Mouse (Mus musculus) telencephalon, adult 2 months (tissue): ENCODE results near the gene Plpp2.

Experiments used
- DNase-seq: peaks from one replicate; pipeline ENCODE4 v3.0.0-alpha.2; 2011; ENCODE audit warnings: low read depth, low spot score

Plpp2 gene

DNA sequence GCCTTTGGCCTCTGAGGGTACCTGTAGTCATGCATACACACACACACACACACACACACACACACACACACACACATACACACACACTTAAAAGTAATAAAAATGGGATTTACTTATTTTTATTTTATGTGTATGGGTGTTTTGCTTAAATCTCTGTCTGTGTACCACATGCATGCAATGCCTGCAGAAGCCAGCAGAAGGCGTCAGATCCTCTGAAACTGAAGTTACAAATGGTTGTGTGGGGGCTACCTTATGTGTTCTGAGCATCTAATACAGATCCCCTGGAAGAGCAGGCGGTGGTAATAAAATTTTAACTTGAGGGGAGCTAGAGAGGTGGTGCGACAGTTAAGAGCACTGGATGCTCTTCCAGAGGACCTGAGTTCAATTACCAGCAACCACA lies 5.5 kb downstream of the Plpp2 start:
- no peak for DNase-seq

DNA sequence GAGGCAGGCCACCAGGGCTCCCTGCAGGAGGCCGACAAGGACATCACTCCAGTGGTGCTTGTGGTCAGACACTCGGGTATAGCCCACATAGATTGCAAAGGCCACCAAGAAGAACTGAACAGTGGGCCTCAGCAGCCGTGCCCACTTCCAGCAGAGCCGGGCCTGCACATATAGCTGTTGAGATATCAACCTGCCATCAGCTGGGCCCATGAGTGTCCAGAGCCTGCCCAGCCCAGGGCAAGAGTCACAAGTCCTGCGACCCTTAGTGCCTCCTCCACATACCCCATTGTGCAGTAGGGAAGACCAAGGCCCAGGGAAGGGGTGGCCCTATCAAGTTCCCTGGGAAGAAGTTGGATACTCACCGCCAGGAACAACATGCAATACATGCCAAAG lies 6.1 kb downstream of the Plpp2 start:
- DNase-seq = no peak

DNA sequence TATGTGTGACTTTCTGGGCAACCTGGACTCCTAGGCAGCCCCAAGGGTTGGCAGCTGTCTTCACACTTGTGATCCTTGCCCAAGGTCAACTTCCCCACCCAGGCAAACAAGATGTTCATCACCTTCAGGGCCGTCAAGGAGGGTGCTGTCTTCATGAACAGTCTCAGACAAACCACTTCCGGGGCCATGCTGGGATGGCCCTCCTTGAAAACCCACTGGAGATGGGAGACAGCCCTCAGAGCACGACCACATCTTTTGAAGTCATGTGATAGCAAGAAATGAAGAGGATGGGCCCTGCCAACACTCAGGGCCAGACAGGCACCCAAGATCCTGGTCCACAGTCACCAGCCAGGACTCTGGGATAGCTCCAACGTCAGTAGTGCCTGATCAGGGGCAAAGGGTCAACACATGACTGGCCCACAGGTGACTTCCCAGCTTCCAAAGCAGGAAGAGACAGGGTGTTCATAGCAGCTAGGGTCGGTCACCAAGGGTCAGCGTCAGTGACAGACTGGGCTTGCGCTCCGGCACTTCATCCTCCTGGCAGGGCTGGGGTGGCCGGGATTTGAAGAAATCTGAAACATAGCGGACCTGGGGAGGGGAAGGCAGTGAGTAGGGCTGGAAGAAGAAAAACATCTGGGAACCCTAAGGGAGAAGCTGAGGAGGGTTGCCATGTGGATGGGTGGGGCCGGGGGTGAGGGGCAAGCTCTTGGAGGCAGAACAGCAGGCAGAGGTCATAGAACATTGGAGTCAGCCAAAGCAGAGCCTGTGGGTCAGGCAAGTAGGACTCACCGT lies 6.7 kb downstream of the Plpp2 start:
- no peak for DNase-seq

DNA sequence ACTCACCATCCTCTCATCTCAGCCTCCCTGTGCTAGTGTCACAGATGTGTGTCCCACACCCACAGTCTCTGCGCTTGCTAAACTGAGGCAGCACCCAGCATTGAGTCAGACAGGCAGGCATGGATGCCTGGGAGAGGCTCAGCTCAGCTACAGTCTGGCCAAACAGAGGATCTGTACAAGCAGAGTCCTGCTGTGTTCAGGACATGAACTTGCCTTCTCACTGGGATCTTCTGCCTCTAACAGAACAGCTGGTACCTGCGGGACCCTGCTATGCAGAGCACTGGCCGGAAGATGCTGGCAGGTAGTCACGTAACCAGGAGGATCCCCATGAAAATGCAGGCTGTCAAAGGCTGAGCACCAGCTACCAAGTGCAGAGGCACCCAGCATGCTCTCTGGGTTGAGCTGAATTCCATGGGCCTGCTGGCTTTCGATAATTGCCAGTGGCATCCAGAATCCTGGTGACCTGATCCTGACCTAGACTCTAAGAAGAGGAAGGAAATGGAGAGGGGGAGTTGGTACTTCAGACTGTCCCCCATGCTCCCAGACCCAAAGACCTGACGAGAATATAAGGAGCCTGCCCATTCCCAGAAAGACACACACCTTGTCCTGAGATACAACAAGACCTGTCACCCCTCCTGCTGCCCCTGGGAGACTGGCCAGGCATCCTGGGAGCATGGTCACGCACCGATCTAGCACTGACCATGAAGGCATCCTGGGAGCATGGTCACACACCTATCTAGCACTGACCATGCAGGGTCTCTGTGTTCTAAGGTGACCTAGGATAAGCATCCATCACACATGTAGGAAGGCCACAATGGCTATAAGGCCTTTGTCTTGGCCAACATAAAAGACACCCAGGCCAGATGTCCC lies 7.9 kb downstream of the Plpp2 start:
- no peak for DNase-seq

DNA sequence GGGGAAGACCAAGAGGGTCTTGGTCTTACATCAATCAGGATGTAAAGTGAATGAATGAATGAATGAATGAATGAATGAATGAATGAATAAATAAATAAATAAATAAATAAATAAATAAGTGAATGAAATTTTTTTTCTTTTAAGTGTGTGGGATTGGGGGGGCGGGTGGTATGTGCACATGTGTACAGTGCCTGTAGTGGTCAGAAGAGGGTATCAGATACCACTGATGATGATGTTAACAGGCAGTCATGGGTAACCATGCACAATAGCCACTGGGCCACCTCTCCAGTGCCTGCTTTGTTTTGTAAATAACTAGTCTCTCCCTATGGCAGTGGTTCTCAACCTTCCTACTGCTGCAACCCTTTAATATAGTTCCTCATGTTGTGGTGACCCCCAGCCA lies 9.2 kb downstream of the Plpp2 start:
- DNase-seq = no peak

DNA sequence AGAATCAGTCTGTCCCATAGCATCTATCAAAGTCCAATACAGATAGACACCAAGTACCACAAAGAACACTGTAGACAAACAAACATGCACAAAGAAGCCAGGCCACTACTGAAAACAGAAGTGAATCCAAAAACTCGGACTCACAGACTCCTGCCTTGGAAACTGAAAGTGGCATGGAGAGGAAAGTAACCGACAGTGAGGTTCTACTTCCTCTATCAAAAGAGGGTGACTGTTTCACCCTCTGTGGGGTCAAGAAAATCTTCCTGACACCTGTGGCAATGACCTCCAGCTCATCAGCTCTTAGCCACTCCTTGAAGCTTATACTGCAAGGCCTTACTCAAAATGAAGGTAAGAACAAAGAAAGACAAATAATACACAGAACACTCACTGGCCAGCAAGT lies 26.9 kb downstream of the Plpp2 start:
- DNase-seq = no peak

DNA sequence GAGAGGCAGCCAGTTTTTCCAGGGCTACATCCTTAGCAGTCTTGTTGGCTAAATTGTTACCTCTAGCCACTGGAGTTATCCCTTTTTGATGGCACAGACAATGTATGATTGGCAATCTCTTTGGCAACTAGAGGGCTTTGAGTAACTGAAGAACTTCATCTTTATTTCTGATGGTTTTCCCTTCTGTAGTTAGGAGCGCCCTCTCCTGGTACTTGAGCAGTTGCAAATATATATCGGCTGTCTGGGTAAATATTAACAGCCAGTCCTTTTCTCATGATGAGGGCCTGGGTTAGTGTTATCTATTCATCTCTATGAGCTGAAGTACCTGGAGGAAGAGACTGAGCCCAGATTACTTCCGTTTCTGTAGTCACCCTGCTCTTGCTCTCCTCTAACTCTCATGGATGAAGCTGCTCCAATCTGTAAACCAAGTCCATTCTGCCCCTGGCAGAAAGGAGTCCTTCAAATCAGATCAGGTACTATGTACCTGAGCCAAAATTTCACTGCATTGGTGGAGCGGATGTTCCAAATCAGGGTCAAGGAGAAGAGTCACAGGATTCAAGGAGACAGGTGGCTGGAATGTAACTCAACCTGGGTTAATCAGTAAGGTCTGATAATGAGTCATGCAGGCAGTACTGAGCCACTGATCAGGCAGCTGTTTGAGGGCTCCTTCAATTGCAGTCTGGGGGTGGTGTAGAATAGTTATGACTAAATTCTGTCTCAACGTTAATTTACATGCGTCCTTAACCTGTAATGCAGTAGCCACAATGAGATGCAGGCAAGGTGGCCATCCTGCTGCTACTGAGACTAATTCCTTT lies 30.6 kb downstream of the Plpp2 start:
- DNase-seq = no peak

DNA sequence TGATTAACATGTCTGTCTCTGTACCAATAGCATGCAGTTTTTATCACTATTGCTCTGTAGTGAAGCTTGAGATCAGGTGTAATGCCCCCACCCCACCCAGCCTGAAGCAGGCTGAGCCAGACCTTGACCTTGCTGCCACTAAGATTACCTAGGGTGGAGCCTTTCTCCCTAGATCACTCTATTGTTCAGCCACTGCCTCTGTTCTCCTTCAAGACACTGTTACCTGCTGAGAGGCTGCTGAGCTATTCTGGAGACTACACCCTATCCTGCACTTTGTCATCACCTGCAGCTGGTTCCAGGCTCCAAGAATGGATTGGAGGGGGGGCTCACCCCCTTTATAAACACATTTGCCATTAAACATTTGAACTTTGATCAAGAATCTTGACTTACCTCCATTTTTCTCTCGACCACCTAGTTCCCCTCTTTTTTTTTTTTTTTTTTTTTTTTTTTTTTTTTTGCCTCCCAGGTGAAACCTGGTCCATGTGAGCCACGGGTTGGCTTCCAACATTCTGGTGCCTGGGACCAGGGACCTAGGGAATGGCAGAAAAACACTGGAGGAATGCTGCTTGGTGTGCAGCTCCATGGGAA lies 36.8 kb downstream of the Plpp2 start:
- no peak for DNase-seq

DNA sequence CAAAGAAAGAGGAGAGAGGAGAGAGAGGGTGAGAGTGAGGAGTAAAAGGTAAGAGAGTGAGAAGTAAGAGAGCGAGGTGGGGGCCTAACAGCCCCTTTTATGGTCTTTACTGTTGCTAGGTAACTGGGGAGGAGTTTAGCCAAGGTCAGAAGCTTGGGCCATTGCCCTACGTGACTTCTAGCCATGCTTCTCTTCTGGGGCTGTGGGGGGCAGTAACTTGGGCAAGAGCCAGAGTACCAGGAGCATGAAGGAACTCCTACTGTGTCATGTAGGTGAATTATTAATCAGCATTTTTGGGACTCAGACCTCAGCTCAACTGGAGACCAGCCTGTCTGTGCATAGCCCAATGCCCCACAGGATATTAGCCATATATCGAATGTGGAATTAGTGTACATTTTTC lies 37.7 kb downstream of the Plpp2 start:
- DNase-seq = no peak
